24 mouse cellular contexts compared by ENCODE assay signal in the genomic region with DNA sequence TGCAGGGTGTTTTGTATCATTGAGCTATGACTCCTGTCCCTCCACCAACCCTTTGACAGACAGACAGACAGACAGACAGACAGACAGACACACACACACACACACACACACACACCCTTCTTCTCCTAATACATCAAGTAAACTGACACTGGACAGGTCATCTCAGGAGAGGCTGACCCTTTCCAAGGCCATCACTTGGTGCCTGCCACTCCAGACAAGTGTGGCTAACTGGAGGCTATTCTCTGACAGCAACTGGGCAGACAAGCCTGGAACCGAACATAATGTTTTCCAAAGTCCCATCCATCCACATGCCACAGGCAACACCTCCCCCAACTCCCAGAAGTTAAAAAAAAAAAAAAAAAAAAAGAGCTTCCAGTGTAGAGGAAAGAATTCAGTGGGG. TPM values are rescaled to one million over a fixed set of nuclear protein-coding genes. Genes with fewer than 3 reads are reported as not detected.
DNase-seq lines count a peak whose midpoint lies in the region; ATAC-seq and TF ChIP-seq lines count a peak whose summit lies in the region.
"Had no signal": no experiment of that assay in that cellular context is flagged by ENCODE, and none has a peak within 500 bp of the region (broad histone marks: within the 10 kb centered on the region; RNA-seq: fewer than 3 reads in every experiment).

No protein-coding gene starts in this region.

- H3K4me1 ChIP-seq in heart, embryonic 12.5 days (replicated peaks): peaks cover 29% of the 10 kb centered on the region
- H3K4me1 ChIP-seq in heart, embryonic 13.5 days: peaks cover 57% of the 10 kb centered on the region
- peaks cover 8% of the 10 kb centered on the region; the same call in 1 of the 2 replicates for H3K4me1 ChIP-seq in kidney, embryonic 16.5 days (ENCODE audit: insufficient read depth, low read length)
- H3K4me1 ChIP-seq: forebrain, embryonic 10.5 days; limb, embryonic 13.5 days; liver, embryonic 13.5 days had no signal

- peak overlapping the region; percentile 45; the same call in 1 of the 2 replicates for H3K9ac ChIP-seq in heart, embryonic 12.5 days
- peak overlapping the region; percentile 92 for H3K9ac ChIP-seq in heart, embryonic 13.5 days
- no peak overlapping the region for H3K9ac ChIP-seq in kidney, embryonic 16.5 days (replicated peaks; ENCODE audit: low read length)
- H3K9ac ChIP-seq: forebrain, postnatal 0 days; limb, embryonic 13.5 days; liver, embryonic 13.5 days had no signal

- no peak for ATAC-seq in heart, embryonic 12.5 days (ENCODE audit: insufficient number of reproducible peaks, low FRiP score)
- no peak for ATAC-seq in heart, embryonic 13.5 days (ENCODE audit: extremely low read depth, insufficient number of reproducible peaks, low FRiP score, low TSS enrichment)
- no peak for ATAC-seq in kidney, embryonic 16.5 days (ENCODE audit: low FRiP score, low TSS enrichment)
- ATAC-seq: forebrain, postnatal 0 days; midbrain, embryonic 16.5 days had no signal

- H3K9me3 ChIP-seq in heart, embryonic 12.5 days (replicated peaks): no peaks in the 10 kb centered on the region
- no peaks in the 10 kb centered on the region for H3K9me3 ChIP-seq in heart, embryonic 13.5 days
- H3K9me3 ChIP-seq in kidney, embryonic 16.5 days (ENCODE audit: low read length): no peaks in the 10 kb centered on the region; the same call in 1 of the 2 replicates
- H3K9me3 ChIP-seq: forebrain, embryonic 10.5 days; limb, embryonic 13.5 days; liver, embryonic 13.5 days had no signal

- 0% methylated on average over 1 of the region's 1 CpGs for WGBS in heart, embryonic 12.5 days
- 5% methylated on average over 1 of the region's 1 CpGs for WGBS in heart, embryonic 13.5 days
- 15% methylated on average over 1 of the region's 1 CpGs for WGBS in kidney, embryonic 16.5 days

- H3K27ac ChIP-seq in heart, embryonic 12.5 days (ENCODE audit: poor library complexity, severe bottlenecking): peak overlapping the region; percentile 24; the same call in 1 of the 2 replicates
- H3K27ac ChIP-seq in heart, embryonic 13.5 days (replicated peaks): peak overlapping the region; percentile 99
- H3K27ac ChIP-seq in kidney, embryonic 16.5 days (ENCODE audit: low read length): no peak overlapping the region
- H3K27ac ChIP-seq: forebrain, embryonic 10.5 days; limb, embryonic 13.5 days; liver, embryonic 13.5 days; stomach, postnatal 0 days had no signal

- H3K36me3 ChIP-seq in heart, embryonic 12.5 days: peaks cover 34% of the 10 kb centered on the region
- H3K36me3 ChIP-seq in heart, embryonic 13.5 days: peaks cover 44% of the 10 kb centered on the region
- H3K36me3 ChIP-seq in myocyte (ENCODE audit: control insufficient read depth, insufficient read depth): peaks cover 7% of the 10 kb centered on the region
- no peaks in the 10 kb centered on the region for H3K36me3 ChIP-seq in kidney, embryonic 16.5 days (ENCODE audit: insufficient read depth, low read length)
- H3K36me3 ChIP-seq: forebrain, embryonic 10.5 days; limb, embryonic 13.5 days; liver, embryonic 13.5 days had no signal

- no peak for TF ChIP-seq POLR2A in myocyte (IDR thresholded peaks at IDR 0.05; ENCODE audit: insufficient read length, low read depth)

- peak overlapping the region; percentile 73 for H3K4me2 ChIP-seq in heart, embryonic 12.5 days
- peak overlapping the region; percentile 80 for H3K4me2 ChIP-seq in heart, embryonic 13.5 days
- peak overlapping the region; percentile 63 for H3K4me2 ChIP-seq in myocyte (ENCODE audit: low read depth)
- H3K4me2 ChIP-seq in kidney, embryonic 16.5 days (replicated peaks; ENCODE audit: low read depth, low read length): no peak overlapping the region
- H3K4me2 ChIP-seq: limb, embryonic 13.5 days; liver, embryonic 13.5 days had no signal

- peaks cover 4% of the 10 kb centered on the region for H3K79me2 ChIP-seq in myocyte (ENCODE audit: control insufficient read depth, insufficient read depth)

- H3K27me3 ChIP-seq in heart, embryonic 12.5 days (replicated peaks): no peaks in the 10 kb centered on the region
- H3K27me3 ChIP-seq in heart, embryonic 13.5 days (replicated peaks): no peaks in the 10 kb centered on the region
- H3K27me3 ChIP-seq in myocyte (ENCODE audit: control insufficient read depth, insufficient read depth, insufficient read length): no peaks in the 10 kb centered on the region
- no peaks in the 10 kb centered on the region for H3K27me3 ChIP-seq in kidney, embryonic 16.5 days (ENCODE audit: insufficient read depth, low read length)
- H3K27me3 ChIP-seq: limb, embryonic 13.5 days; liver, embryonic 13.5 days had no signal

- H3ac ChIP-seq in myocyte (ENCODE audit: control insufficient read depth, insufficient read length): no peak overlapping the region

- H3K4me3 ChIP-seq in heart, embryonic 12.5 days: peak overlapping the region; percentile 54; the same call in 1 of the 2 replicates
- H3K4me3 ChIP-seq in heart, embryonic 13.5 days: peak overlapping the region; percentile 64
- H3K4me3 ChIP-seq in myocyte: no peak overlapping the region
- no peak overlapping the region for H3K4me3 ChIP-seq in kidney, embryonic 16.5 days (ENCODE audit: low read length)
- H3K4me3 ChIP-seq: forebrain, embryonic 10.5 days; limb, embryonic 13.5 days; liver, embryonic 13.5 days had no signal

- peak; percentile 47 for DNase-seq in gastrocnemius, adult 18-20 months (ENCODE audit: low spot score)
- DNase-seq in gastrocnemius, postnatal 10 days: no peak
- no peak for DNase-seq in heart, adult 18-20 months
- DNase-seq: B cell, adult 2 months; cerebellum, adult 18-20 months; cerebellum, postnatal 36 days; forebrain, postnatal 0 days; kidney, adult 11 months; kidney, postnatal 10 days; layer of hippocampus, postnatal 36 days; liver, embryonic 13.5 days; lung, postnatal 14 days had no signal

TF ChIP-seq in myocyte, 11 proteins besides CTCF, POLR2A, EP300 and RAD21:
- TF ChIP-seq POLR2AphosphoS2 (IDR thresholded peaks at IDR 0.05; ENCODE audit: insufficient read length, low read depth) (no peak), TCF3 (IDR thresholded peaks at IDR 0.05; ENCODE audit: insufficient read length, low read depth) (no peak), REST (IDR thresholded peaks at IDR 0.05; ENCODE audit: insufficient read depth, insufficient read length) (no peak), E2F4 (IDR thresholded peaks at IDR 0.05; ENCODE audit: insufficient read depth) (no peak), TCF12 (IDR thresholded peaks at IDR 0.05; ENCODE audit: insufficient read depth, poor library complexity, severe bottlenecking) (no peak), USF1 (IDR thresholded peaks at IDR 0.05; ENCODE audit: low read depth) (no peak), MYOG (IDR thresholded peaks at IDR 0.05; ENCODE audit: control insufficient read depth in 1 of 3, insufficient read depth in 1 of 3, insufficient read length in 2 of 3, low read depth in 2 of 3) (no peak), SRF (IDR thresholded peaks at IDR 0.05; ENCODE audit: control insufficient read depth, insufficient read length, low read depth) (no peak), CEBPB (IDR thresholded peaks at IDR 0.05; ENCODE audit: insufficient read depth, poor library complexity, severe bottlenecking) (no peak), MYOD1 (IDR thresholded peaks at IDR 0.05; ENCODE audit: control insufficient read depth in 1 of 3, insufficient read length in 2 of 3, low read depth in 2 of 3) (no peak), MAX (IDR thresholded peaks at IDR 0.05; ENCODE audit: low read depth) (no peak)

RNA-seq across cellular contexts. Expression of a gene that starts 4.1 kb away (rescaled TPM):
- 100 to 1,000 TPM; 254 to 431 TPM for total RNA-seq in gastrocnemius, adult 18-20 months (2021)
- total RNA-seq in gastrocnemius, postnatal 10 days (2021): 100 to 1,000 TPM; 126 TPM
- 45.3 and 49.3 TPM in 2 replicates for polyA plus RNA-seq in heart, embryonic 12.5 days (2016; fragmentation: Nextera tagmentation; extraction: Ambion mirVana)
- 100 to 1,000 TPM; 861 to 872 TPM for total RNA-seq in heart, adult 18-20 months (2021)
- 42.8 and 46.8 TPM in 2 replicates for polyA plus RNA-seq in heart, embryonic 13.5 days (2015; fragmentation: Nextera tagmentation; extraction: Ambion mirVana)
- polyA plus RNA-seq in myocyte (2012; fragmentation: generic; extraction: Trizol): 33.6 TPM
- 0.12 and 0.32 TPM in 2 replicates for polyA plus RNA-seq in kidney, embryonic 16.5 days (2015; fragmentation: Nextera tagmentation; extraction: Ambion mirVana)
- total RNA-seq: forebrain, postnatal 0 days; layer of hippocampus, adult 18-20 months; layer of hippocampus, postnatal 36 days; left cerebral cortex, postnatal 14 days; megakaryocyte-erythroid progenitor cell, adult 5-6 weeks had no signal
- polyA plus RNA-seq: forebrain, embryonic 10.5 days; forebrain, postnatal 0 days; hindbrain, embryonic 11.5 days; midbrain, embryonic 16.5 days; stomach, postnatal 0 days had no signal

Comparison
In these comparisons a context has a peak if more than half of its experiments do, and no peak if none do; other contexts are left out.
1. H3K4me3 ChIP-seq: peak in heart, embryonic 12.5 days (single experiment) and heart, embryonic 13.5 days (single experiment); none in myocyte (single experiment) and kidney, embryonic 16.5 days (single experiment).
2. RNA of a gene that starts 4.1 kb away (polyA plus RNA-seq): 45.3 to 49.3 TPM in heart, embryonic 12.5 days, 42.8 to 46.8 TPM in heart, embryonic 13.5 days and 33.6 TPM in myocyte (single experiment); 0.12 to 0.32 TPM in kidney, embryonic 16.5 days; every median in the first group is over 10 times any median in the second.